Mouse (Mus musculus) left cerebral cortex, postnatal 14 days (tissue): ENCODE data around the gene Hba-x. TPM values are rescaled to one million over a fixed set of nuclear protein-coding genes. Genes with fewer than 3 reads are reported as not detected.

ENCODE experiments used
- DNase-seq, 2 experiments: peaks; one replicate each; pipeline ENCODE4 v3.0.0; 2021 to 2022; ENCODE audit warnings: low spot score in 2 of 2, mixed read lengths in 1 of 2
- intact Hi-C: fragments of 180-260 bp; cut with DNase I; formaldehyde crosslinking; loops from one replicate; pipeline ENCODE4 v1.15.1; 2025
- total RNA-seq, 2 experiments: library from RNA; stranded (reverse); gene quantifications; 2 replicates each; pipeline ENCODE4 v1.2.3; 2021

The Hba-x gene
- total RNA-seq, 2 experiments from 2014 or later, result not detected

- DNase-seq, result peak; percentile 56 to 63
- intact Hi-C loops, result no loop called here
These were observed 26.7 kb downstream of the Hba-x start for GRCm38 (mm10) chr11:32302824-32303419.

- intact Hi-C loops, result no loop called here
- no peak for DNase-seq
These were observed 27.3 kb downstream of the Hba-x start for GRCm38 (mm10) chr11:32303455-32303854.

DNA sequence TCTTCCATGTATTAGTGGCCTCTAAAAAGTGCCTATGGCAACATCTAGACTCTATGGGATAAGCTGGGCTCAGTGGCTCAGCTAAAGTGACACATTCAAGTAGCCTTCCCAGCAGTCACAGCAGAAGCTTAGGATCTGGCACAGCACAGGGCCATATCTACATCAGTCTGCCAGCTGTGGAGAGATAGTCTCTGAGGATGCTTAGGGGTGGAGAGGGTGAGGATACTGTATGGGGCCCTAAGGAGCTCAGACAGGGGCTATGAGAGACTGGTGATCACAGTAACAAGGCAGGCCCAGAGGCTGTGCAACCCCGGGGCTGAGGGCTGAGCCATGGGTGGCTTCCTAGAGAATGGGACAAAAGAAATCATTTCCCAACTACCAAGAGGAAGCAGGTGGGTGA, 30.8 kb downstream of the Hba-x start:
- intact Hi-C loops, result no loop called here
- no peak for DNase-seq

DNA sequence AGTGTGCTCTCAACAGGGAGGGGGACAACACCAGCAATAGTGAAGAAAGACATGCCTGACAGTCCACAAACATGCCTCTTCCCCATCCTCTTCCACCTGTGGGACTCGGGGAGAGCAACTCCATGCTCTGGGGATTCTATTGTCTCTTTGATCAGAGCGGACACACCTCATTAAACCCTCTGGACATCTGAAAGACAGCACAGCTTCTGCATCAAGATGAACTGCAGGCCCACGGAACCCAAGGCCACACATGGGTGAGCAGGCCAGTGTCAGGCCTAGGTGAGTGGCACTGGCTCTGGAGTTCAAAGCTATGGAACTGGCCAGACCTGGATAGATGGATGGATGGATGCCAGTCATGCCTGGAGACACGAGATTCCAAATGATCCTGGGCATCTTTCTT, 33.2 kb downstream of the Hba-x start:
- intact Hi-C loops, result no loop called here
- no peak for DNase-seq

- DNase-seq, result no peak
- intact Hi-C loops, result no loop called here
These were observed 33.7 kb downstream of the Hba-x start for GRCm38 (mm10) chr11:32309928-32310327.

GRCm38 (mm10) chr11:32316009-32316408, 39.8 kb downstream of the Hba-x start:
- DNase-seq, result no peak
- intact Hi-C loops, result no loop called here

DNA sequence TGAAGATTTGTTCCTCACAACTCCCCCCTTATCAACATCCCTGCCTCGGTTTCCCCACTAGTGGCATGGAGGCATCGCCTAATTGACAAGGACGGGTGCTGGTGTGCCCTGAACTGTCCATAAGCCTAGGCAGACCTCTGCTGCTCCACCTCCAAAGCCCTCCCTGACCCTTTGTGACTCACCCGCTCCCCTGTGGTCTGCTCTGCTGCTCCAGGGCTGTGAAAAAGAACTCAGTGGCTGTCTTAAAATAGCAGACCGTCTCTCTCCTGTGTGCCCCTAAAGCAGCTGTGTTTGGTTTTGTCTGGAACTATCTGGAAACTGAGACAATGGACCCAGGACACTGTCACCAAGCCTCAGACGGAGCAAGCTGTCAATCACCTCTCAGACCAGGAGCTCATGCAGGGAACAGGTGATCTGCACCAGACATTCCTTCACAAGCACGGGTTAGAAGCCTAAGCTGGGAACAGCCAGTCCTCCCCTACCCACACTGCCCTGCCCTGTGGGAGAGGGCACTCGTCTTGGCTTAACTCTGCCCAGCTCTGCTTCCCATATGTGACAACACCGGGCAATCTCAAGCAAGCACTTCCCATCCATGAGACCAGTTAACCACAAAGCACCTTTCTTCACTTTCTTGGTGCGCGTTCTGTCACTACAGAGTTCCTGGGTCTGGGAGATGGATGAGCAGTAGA, 44.5 kb downstream of the Hba-x start:
- intact Hi-C loops, result loop anchor here (5.0 to 10.0 kb wide), 2 partner anchors 106 to 138 kb away; no protein-coding TSS in a partner anchor
- no peak for DNase-seq

DNA sequence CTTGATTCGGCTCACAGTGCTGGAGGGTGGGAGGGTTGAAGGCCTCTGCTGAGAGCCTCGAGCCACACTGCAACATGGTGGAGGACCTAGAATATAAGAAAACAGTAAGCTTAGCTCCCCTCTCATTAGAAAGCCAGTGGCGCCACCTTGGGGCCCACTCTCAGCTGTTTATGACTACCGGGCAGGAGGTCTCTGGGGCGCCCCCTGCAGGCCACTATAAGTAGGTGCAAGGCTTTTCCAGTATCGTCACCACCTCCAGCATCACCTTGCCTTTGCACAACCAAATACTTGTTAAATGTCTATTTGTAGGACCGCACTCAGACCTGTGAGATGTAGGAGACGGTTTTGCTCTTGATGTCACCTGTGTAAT, 45.0 kb downstream of the Hba-x start:
- peak; percentile 67 to 85 for DNase-seq
- intact Hi-C loops, result loop anchor here (5.0 to 10.0 kb wide), 2 partner anchors 106 to 139 kb away; no protein-coding TSS in a partner anchor

- peak; percentile 89 to 90 for DNase-seq
- intact Hi-C loops, result loop anchor here (5.0 to 10.0 kb wide), 2 partner anchors 110 to 142 kb away; no protein-coding TSS in a partner anchor
These were observed 48.4 kb downstream of the Hba-x start for GRCm38 (mm10) chr11:32324609-32325008.

Other genes with a start within 250 kb of the Hba-x start
- not detected for gene Il9r, start 76.1 kb upstream of the Hba-x start, total RNA-seq
- 10 to 100 TPM; 24.9 to 26.2 TPM for gene Snrnp25, start 71.0 kb upstream of the Hba-x start, total RNA-seq
- 10 to 100 TPM; 16.5 to 18.0 TPM for gene Rhbdf1, start 54.1 kb upstream of the Hba-x start, total RNA-seq
- gene Mpg, start 49.9 kb upstream of the Hba-x start, total RNA-seq, result 10 to 100 TPM; 18.7 to 20.5 TPM
- gene Nprl3, start 8.7 kb upstream of the Hba-x start, total RNA-seq, result 10 to 100 TPM; 47.0 to 57.0 TPM
- gene Hba-a1, start 7.1 kb downstream of the Hba-x start, total RNA-seq, result 100 to 1,000 TPM; 855 to 863 TPM
- 1 to 10 TPM; 1.4 to 2.2 TPM for gene Hbq1b, start 10.6 kb downstream of the Hba-x start, total RNA-seq
- 100 to 1,000 TPM; 768 to 806 TPM for gene Hba-a2, start 20.1 kb downstream of the Hba-x start, total RNA-seq
- gene Hbq1a, start 23.7 kb downstream of the Hba-x start, total RNA-seq, result 1 to 10 TPM in 1 of 2 experiments, not detected in 1; 1.1 TPM
- 10 to 100 TPM; 20.7 to 23.2 TPM for gene Sh3pxd2b, start 71.4 kb downstream of the Hba-x start, total RNA-seq
- 10 to 100 TPM; 52.7 to 53.0 TPM for gene Ubtd2, start 179.0 kb downstream of the Hba-x start, total RNA-seq